Mouse (Mus musculus): ENCODE measurements around the gene Mtg2.

Mtg2 gene

DNA sequence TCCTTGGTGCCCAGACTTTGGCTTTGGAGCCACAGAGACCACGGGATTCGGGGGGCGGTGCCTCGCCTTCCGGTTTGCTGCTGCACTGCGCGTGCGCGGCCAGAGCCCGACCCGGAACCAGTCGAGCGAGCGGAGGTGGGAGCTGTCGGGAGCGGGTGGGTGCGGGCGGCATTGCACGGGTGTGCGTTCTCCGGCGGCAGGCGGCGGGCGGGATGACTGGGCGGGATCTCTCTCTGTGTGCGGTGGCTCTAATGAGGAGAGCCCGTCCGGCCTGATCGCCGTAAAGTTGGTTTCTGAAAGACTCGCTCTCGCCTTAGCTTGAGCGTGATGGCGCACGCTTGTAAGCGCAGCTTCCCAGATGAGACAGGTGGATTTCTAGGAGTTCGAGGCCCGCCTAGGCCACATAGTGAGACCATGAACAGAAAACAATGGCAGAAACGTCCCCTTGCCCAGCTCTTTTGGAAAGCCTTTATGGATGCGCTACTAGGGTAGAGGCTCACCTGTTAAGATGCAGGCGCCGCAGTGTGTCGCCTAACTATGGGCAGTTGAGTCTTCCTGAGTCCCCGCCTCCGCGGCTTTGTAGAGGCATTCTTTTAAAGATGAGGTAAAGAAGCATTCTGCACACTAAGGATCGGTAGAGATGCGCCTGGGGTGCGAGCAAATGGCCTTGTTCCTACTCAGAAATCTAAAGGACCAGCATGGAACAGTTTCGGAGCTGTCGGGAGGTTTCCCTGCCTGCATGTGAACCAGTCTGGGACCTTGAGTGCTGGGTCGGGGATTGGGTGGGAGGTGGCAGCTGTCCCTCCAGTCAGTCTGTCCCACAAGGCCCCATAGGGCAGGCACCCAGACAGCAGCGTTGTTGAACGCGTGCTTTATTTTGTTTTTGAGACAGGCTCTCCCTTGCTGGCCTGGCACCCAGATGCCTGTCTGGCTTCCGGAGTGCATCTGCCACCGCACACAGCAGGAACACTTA lies at the start of gene Mtg2:
Gene Mtg2 (plus strand): TSS at position 108 of the 973 bp plus-strand sequence.
- peak; percentile 91 for DNase-seq

GRCm38 (mm10) chr2:180020919-180021318 lies 49.5 kb upstream of the Mtg2 start:
- no peak for DNase-seq

DNA sequence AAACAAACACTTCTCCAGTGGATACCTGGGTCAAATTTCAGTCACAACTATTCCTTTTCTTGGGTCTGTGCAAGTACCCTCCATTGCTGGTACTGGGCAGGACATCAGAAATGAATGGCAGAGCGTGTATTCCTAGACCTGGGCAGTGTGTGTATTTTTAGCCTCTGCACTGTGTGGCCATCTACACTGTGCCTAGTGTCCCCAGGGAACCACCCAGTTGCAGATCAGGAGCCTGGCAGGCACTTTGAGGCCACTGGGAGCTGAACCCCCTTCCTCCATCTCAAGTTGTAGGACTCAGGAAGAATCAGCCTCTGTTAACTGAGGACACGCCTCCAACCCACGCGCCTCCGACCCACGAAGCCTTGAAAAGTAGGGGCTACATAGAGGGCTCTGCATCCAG lies 47.6 kb upstream of the Mtg2 start:
- DNase-seq = no peak

DNA sequence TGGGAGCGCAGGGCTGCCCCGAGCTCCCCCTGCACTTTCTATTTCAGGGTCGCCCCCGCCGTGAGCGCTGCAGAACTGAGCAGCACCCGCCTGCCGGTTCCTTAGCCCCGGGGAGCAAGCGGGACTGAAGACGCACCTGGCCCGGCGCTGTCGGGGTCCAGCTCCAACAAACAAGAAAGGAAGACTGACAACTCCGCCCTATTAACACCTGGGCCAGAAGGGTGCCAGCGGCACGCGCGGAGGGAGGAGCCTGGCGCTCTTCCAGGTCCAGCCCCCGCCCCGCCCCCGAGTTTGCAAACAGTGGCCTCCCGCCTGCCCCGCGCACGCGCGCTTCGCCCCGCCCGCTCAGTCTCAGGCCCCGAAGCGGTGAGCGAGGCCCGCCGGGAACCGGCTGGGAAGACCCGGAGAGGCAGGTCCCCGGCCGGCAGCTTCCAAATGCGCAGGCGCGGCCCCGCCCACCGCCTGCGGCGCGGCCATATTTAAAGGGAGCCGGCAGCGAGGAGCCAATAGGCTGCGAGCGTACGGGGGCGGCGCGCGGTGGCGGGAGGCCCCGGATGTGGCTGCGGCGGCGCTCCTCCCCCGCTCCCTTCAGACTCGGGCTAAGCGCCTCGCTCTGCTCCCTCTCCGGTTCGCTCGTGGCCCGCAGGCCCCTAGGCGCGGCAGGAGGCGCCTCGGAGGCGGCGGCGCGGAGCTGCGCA lies 45.8 kb upstream of the Mtg2 start, which contains the start of gene Lsm14b:
Gene Lsm14b (plus strand): TSS at position 587 of the 698 bp plus-strand sequence.
- peak; percentile 98 to 99 for DNase-seq

DNA sequence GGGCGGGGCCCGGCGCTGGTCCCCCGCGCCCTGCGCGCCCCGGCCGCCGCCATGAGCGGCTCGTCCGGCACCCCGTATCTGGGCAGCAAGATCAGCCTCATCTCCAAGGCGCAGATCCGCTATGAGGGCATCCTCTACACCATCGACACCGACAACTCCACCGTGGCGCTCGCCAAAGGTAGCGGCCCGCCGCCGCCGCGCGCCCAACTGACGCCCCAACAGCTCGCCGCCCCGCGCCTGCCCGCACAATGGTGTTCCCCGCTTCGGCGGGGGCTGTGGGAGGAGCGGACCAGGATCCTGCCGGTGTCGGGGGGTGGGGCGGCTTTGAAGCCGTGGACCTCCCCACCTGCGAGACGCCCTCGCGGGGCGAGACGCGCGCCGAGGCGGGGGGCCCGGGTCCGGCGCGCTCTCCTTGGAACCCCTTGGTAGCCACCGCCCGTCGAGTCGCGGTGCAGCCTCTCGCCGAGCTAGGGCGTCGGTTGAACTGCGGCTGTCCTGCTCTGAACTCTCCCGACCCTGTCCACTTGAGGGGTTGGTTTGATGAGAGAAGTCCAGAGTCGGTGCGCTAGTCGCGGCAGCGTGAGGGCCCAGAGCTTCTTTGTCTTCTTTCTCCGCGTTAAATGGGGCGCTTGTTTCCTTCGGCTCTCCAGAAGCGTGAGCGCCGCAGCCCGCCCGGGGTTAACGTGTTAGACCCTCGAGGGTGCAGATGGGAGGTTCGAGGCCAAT lies 45.1 kb upstream of the Mtg2 start:
- DNase-seq = peak in 1 of 2 experiments; percentile 17

DNA sequence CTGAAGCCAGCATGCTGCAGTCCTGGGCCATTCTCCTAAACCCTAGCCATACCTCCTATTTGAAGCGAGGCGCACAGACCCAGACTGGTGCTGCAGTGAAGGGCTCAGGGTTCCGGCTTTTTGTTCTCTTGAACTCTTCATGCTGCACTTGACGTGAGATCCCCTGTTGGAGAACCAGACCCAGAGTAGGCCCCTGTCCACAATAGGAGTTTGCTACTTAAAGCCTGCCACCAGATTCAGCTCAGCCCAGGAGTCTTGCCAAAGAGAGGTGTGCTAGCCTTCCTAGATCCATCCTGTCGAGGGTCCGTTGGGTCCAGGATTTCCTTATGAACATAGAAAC lies 44.6 kb upstream of the Mtg2 start:
- no peak for DNase-seq

GRCm38 (mm10) chr2:180027768-180028167 lies 42.6 kb upstream of the Mtg2 start:
- DNase-seq = no peak

- no peak for DNase-seq
Measured at GRCm38 (mm10) chr2:180031270-180031669, 39.1 kb upstream of the Mtg2 start.

DNA sequence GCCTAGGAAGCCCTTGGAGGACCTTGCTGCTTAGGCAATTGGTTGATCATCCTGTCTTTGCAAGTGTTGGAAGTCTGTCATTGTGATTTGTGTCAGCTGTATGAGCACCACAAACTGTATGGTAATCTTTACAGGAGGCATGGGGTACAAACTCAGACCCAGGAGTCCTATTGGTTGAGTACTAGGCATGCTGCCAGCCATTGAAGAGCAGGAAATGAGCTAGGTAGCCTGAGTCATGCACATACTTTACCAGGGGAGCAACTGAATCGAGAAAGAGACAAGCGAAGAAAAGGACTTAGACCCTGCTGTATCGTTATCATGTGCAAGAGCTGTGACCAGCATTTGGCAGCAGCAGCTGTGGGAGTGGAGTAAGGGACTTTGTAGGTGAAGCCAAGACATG lies 37.5 kb upstream of the Mtg2 start:
- DNase-seq = no peak

DNA sequence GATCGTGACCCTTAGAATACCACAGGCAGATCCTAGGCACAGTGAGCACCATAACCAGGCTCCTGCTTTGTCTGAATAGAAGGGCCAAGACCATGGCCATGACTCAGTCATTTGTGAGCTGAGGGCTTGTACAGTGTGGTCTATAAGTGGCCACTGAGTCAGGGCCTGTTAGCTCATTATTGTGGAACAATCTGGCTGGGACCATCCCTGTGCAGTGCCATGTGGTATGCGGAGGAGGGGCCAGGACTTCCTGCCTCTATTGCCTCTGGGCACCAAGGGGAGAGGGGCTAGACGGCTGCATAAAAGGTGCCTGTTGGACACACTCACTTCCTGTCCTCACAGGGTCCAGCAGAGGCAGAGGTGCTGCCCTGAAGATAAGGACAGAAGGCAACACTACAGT lies 36.4 kb upstream of the Mtg2 start:
- no peak for DNase-seq

- DNase-seq = no peak
Measured at GRCm38 (mm10) chr2:180034753-180035152, 35.6 kb upstream of the Mtg2 start.

GRCm38 (mm10) chr2:180040406-180040805 lies 30.0 kb upstream of the Mtg2 start:
- no peak for DNase-seq

GRCm38 (mm10) chr2:180041577-180042255 lies 28.7 kb upstream of the Mtg2 start:
- DNase-seq = peak in 1 of 2 experiments; percentile 50

- DNase-seq = peak; percentile 91 to 92
Measured at GRCm38 (mm10) chr2:180042256-180042857, 28.0 kb upstream of the Mtg2 start, which contains the start of the genes Psma7 and Ss18l1. TSS of gene Psma7 (minus strand) at chr2:180042433. TSS of gene Ss18l1 (plus strand) at chr2:180042509.

- peak; percentile 55 to 58 for DNase-seq
Measured at GRCm38 (mm10) chr2:180042858-180043515, 27.4 kb upstream of the Mtg2 start.

DNA sequence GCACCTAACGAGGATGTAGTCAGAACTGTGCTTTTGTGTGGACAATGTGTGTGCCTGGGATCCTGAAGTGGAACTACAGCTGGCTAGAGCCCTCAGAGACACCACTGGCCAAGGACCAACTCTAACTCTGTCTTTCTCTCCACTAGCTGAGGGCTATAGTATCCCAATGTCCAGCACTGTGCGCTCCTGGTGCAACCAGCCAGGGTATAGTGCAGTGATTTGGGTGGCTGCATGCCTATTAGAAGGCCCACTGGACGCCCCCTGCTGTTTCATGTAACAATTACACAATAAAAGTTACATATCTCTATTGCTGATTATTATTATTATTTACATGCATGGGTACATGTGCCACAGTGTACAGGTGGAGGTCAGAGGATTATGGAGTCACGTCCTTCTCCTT lies 25.1 kb upstream of the Mtg2 start:
- DNase-seq = peak; percentile 66 to 70

DNA sequence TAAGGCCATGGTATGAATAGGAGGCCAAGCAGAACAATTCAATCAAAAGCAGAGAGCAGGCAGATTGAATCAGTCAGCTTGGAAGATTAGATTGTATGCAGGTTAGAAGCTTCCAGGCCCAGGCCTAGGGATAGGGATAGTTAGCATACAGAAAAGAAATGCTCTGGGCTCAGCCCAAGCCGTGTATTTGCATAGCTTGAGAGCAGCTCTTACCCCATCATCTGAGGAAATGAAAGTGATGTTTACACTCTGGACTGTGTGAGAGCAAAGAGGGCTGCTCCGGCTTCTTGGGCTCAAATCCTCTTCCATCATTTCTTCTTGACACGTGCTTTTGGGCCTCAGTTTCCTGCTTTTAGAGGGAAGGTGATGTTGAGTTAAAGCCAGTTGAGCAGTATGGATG lies 22.8 kb upstream of the Mtg2 start:
- DNase-seq = no peak

DNA sequence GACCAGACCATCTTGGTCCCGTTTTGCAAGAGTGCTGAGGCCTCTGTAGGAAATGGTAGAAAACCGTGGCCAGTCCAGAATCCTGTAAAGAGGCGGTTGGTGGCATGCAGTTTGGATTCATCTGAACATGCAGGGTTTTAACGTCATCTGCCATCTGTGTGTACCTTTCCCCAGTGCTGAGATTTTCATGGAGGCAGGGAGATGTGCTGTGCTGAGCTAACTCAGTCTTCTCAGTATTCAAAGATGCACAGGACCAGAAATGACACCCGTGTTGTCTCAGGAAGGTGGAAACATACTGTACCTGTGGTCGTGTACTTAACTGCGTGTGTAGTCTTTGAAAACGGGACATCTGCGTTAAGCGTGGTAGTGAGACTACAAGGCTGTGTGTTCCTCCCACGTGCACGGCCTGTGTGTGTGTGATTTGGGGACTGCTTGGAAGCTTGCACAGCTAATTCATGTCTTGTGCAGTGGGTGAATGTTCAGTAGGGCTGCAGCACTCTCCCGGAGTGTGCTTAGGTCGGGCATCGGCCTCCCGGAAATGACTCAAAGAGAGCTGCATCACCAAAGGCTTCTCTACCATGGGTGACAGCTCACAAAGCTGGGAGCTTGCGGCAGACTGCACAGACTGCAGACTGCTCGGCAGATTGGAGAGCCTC lies 22.3 kb upstream of the Mtg2 start:
- DNase-seq = no peak

GRCm38 (mm10) chr2:180050986-180051385 lies 19.4 kb upstream of the Mtg2 start:
- DNase-seq = peak; percentile 92

- peak; percentile 43 to 47 for DNase-seq
Measured at GRCm38 (mm10) chr2:180051986-180052733, 18.2 kb upstream of the Mtg2 start.

Measured in B cell, adult 2 months (primary cell).